Mouse (Mus musculus) thymus, adult 2 months (tissue): ENCODE results near the gene Sox18. TPM values are rescaled to one million over a fixed set of nuclear protein-coding genes. Genes with fewer than 3 reads are reported as not detected.

ENCODE experiments used
- DNase-seq: peaks from one replicate; pipeline ENCODE4 v3.0.0; 2021
- H3K27ac ChIP-seq: fragments of 200-500 bp; 2 replicates; pipeline ENCODE4 v1.5.1; 2012; ENCODE audit warnings: low read length, control low read depth; ENCODE audit not compliant: control insufficient read depth, insufficient read depth
- H3K27me3 ChIP-seq: fragments of 200-500 bp; 2 replicates; pipeline ENCODE4 v1.6.1; 2012; ENCODE audit warnings: mild to moderate bottlenecking, low read length, moderate library complexity, mixed read lengths; ENCODE audit not compliant: control insufficient read depth, insufficient read depth
- H3K36me3 ChIP-seq: fragments of 200-500 bp; 2 replicates; pipeline ENCODE4 v1.6.1; 2012; ENCODE audit warnings: mild to moderate bottlenecking, low read length, moderate library complexity; ENCODE audit not compliant: control insufficient read depth, insufficient read depth
- H3K4me1 ChIP-seq: fragments of 200-500 bp; replicated peaks from 2 replicates; pipeline ENCODE4 v1.6.1; 2012; ENCODE audit warnings: low read length; ENCODE audit not compliant: control insufficient read depth, insufficient read depth
- H3K4me3 ChIP-seq: fragments of 200-500 bp; 2 replicates; pipeline ENCODE4 v1.5.1; 2012; ENCODE audit warnings: mild to moderate bottlenecking, low read length, control low read depth, moderate library complexity; ENCODE audit not compliant: control insufficient read depth, insufficient read depth
- CTCF ChIP-seq: fragments of 200-500 bp; IDR thresholded peaks from 2 replicates; pipeline ENCODE4 v1.5.1; 2012; ENCODE audit warnings: mild to moderate bottlenecking, control low read depth, low read length, moderate library complexity, borderline replicate concordance; ENCODE audit not compliant: control insufficient read depth, poor library complexity, insufficient read depth; ENCODE audit errors: extremely low read depth
- POLR2A ChIP-seq: fragments of 200-500 bp; IDR thresholded peaks from 2 replicates; pipeline ENCODE4 v1.6.1; 2012; ENCODE audit warnings: mild to moderate bottlenecking, low read length, control low read depth, moderate library complexity; ENCODE audit not compliant: control insufficient read depth, poor library complexity, insufficient read depth; ENCODE audit errors: extremely low read depth
- WGBS: fragments of 180-500 bp; shearing (Covaris S2); methylation state at CpG from one replicate; pipeline ENCODE4 v1.1.7; 2018; 5-methylcytosine and 5-hydroxymethylcytosine counted together
- polyA plus RNA-seq: library from polyadenylated mRNA; depleted of rRNA; stranded (reverse); fragments of >200 nt; gene quantifications from 2 replicates; pipeline ENCODE4 v1.2.3, GENCODE M21; 2012

Sox18 gene
- polyA plus RNA-seq, 1 experiment, result 21.7 TPM

GRCm38 (mm10) chr2:181677755-181678098 lies 6.3 kb upstream of the Sox18 start:
- Histone ChIP-seq H3K27me3 (peaks cover under 1% of the 10 kb centered on the region; the same call in 1 of the 2 replicates), H3K27ac (no peak overlapping the region), H3K36me3 (no peaks in the 10 kb centered on the region), H3K4me3 (no peak overlapping the region), H3K4me1 (peaks cover 13% of the 10 kb centered on the region)
- no peak for TF ChIP-seq POLR2A
- no peak for TF ChIP-seq CTCF
- no peak for DNase-seq
- WGBS, result 71% methylated on average over 3 of the region's 3 CpGs

GRCm38 (mm10) chr2:181677096-181677754 lies 5.8 kb upstream of the Sox18 start:
- no peaks in the 10 kb centered on the region for H3K36me3 ChIP-seq
- DNase-seq, result no peak
- H3K4me3 ChIP-seq, result no peak overlapping the region
- 93% methylated on average over 5 of the region's 5 CpGs for WGBS
- H3K27ac ChIP-seq, result no peak overlapping the region
- TF ChIP-seq CTCF (no peak), POLR2A (no peak)
- H3K4me1 ChIP-seq, result peaks cover 13% of the 10 kb centered on the region
- peaks cover 5% of the 10 kb centered on the region; the same call in 1 of the 2 replicates for H3K27me3 ChIP-seq

- no peak overlapping the region for H3K4me3 ChIP-seq
- H3K4me1 ChIP-seq, result peaks cover 13% of the 10 kb centered on the region
- H3K36me3 ChIP-seq, result no peaks in the 10 kb centered on the region
- peaks cover 9% of the 10 kb centered on the region; the same call in 1 of the 2 replicates for H3K27me3 ChIP-seq
- DNase-seq, result no peak
- H3K27ac ChIP-seq, result no peak overlapping the region
- TF ChIP-seq CTCF, result no peak
- no peak for TF ChIP-seq POLR2A
- 63% methylated on average over 2 of the region's 2 CpGs for WGBS
Observed at GRCm38 (mm10) chr2:181676424-181676823, 5.0 kb upstream of the Sox18 start.

GRCm38 (mm10) chr2:181675454-181675853 lies 4.0 kb upstream of the Sox18 start:
- H3K36me3 ChIP-seq, result no peaks in the 10 kb centered on the region
- peaks cover 7% of the 10 kb centered on the region for H3K4me1 ChIP-seq
- no peak for TF ChIP-seq CTCF
- no peak for TF ChIP-seq POLR2A
- peaks cover 13% of the 10 kb centered on the region; the same call in 1 of the 2 replicates for H3K27me3 ChIP-seq
- H3K27ac ChIP-seq, result no peak overlapping the region
- no peak overlapping the region for H3K4me3 ChIP-seq
- 8% methylated on average over 14 of the region's 14 CpGs for WGBS
- DNase-seq, result no peak

GRCm38 (mm10) chr2:181674934-181675333 lies 3.5 kb upstream of the Sox18 start:
- Histone ChIP-seq H3K4me3 (no peak overlapping the region), H3K27me3 (peaks cover 16% of the 10 kb centered on the region; the same call in 1 of the 2 replicates), H3K27ac (no peak overlapping the region), H3K4me1 (peaks cover 5% of the 10 kb centered on the region), H3K36me3 (no peaks in the 10 kb centered on the region)
- DNase-seq, result no peak
- TF ChIP-seq POLR2A, result no peak
- no peak for TF ChIP-seq CTCF
- WGBS, result 95% methylated on average over 4 of the region's 4 CpGs

GRCm38 (mm10) chr2:181673501-181673900 lies 2.1 kb upstream of the Sox18 start:
- H3K4me3 ChIP-seq, result no peak overlapping the region
- DNase-seq, result no peak
- H3K4me1 ChIP-seq, result no peaks in the 10 kb centered on the region
- peaks cover 16% of the 10 kb centered on the region; the same call in 1 of the 2 replicates for H3K27me3 ChIP-seq
- 89% methylated on average over 1 of the region's 1 CpGs for WGBS
- H3K27ac ChIP-seq, result no peak overlapping the region
- H3K36me3 ChIP-seq, result no peaks in the 10 kb centered on the region
- no peak for TF ChIP-seq CTCF
- no peak for TF ChIP-seq POLR2A
